Mouse (Mus musculus) neural tube, embryonic 15.5 days (tissue): ENCODE results near the gene Tsnaxip1. TPM values are rescaled to one million over a fixed set of nuclear protein-coding genes. Genes with fewer than 3 reads are reported as not detected.

Experiments used
- ATAC-seq: fragments of 200-750 bp; cut with Nextera tagmentation; 2 replicates; pipeline ENCODE4 v1.8.0; 2017; ENCODE audit warnings: mild to moderate bottlenecking, moderate TSS enrichment, moderate library complexity; ENCODE audit not compliant: low FRiP score
- H3K27ac ChIP-seq: fragments of 300-500 bp; sonication (generic); replicated peaks from 2 replicates; pipeline ENCODE4 v1.5.1; 2015; ENCODE audit warnings: mild to moderate bottlenecking, inconsistent platforms
- H3K27me3 ChIP-seq: fragments of 300-500 bp; sonication (generic); replicated peaks from 2 replicates; pipeline ENCODE4 v1.6.1; 2015; ENCODE audit warnings: inconsistent platforms
- H3K36me3 ChIP-seq: fragments of 300-500 bp; sonication (generic); 2 replicates; pipeline ENCODE4 v1.6.1; 2015; ENCODE audit warnings: inconsistent platforms
- H3K4me1 ChIP-seq: fragments of 300-500 bp; sonication (generic); 2 replicates; pipeline ENCODE4 v1.6.1; 2015; ENCODE audit warnings: inconsistent platforms
- H3K4me2 ChIP-seq: fragments of 300-500 bp; sonication (generic); 2 replicates; pipeline ENCODE4 v1.6.1; 2015; ENCODE audit warnings: inconsistent platforms, mild to moderate bottlenecking, moderate library complexity
- H3K4me3 ChIP-seq: fragments of 300-500 bp; sonication (generic); replicated peaks from 2 replicates; pipeline ENCODE4 v1.5.1; 2015; ENCODE audit warnings: mild to moderate bottlenecking, inconsistent platforms
- H3K9ac ChIP-seq: fragments of 300-500 bp; sonication (generic); replicated peaks from 2 replicates; pipeline ENCODE4 v1.6.1; 2015; ENCODE audit warnings: mild to moderate bottlenecking, inconsistent platforms
- H3K9me3 ChIP-seq: fragments of 300-500 bp; sonication (generic); replicated peaks from 2 replicates; pipeline ENCODE4 v1.6.1; 2016; ENCODE audit warnings: inconsistent platforms
- WGBS: fragments of 180-500 bp; shearing (Covaris S2); methylation state at CpG from one replicate; pipeline ENCODE4 v1.1.7; 2015; ENCODE audit warnings: mixed read lengths; 5-methylcytosine and 5-hydroxymethylcytosine counted together
- polyA plus RNA-seq: library from polyadenylated mRNA; unstranded; fragments of >200 nt; fragmentation: Nextera tagmentation; extraction: Ambion mirVana; gene quantifications from 2 replicates; pipeline ENCODE4 v1.2.1, GENCODE M21; 2015

Tsnaxip1 gene
- polyA plus RNA-seq, 1 experiment from 2014 or later = 0.47 TPM

- Histone ChIP-seq H3K9ac (no peak overlapping the region), H3K4me3 (no peak overlapping the region), H3K36me3 (peaks cover 12% of the 10 kb centered on the region), H3K4me1 (peaks cover 15% of the 10 kb centered on the region), H3K4me2 (no peak overlapping the region), H3K27me3 (no peaks in the 10 kb centered on the region), H3K9me3 (no peaks in the 10 kb centered on the region), H3K27ac (no peak overlapping the region)
- 90% methylated on average over 6 of the region's 6 CpGs for WGBS
- no peak for ATAC-seq
Measured at GRCm38 (mm10) chr8:105801153-105801904, 26.2 kb upstream of the Tsnaxip1 start.

GRCm38 (mm10) chr8:105804797-105805196, 22.7 kb upstream of the Tsnaxip1 start:
- Histone ChIP-seq H3K4me1 (peaks cover 17% of the 10 kb centered on the region), H3K27me3 (no peaks in the 10 kb centered on the region), H3K4me3 (no peak overlapping the region), H3K9me3 (no peaks in the 10 kb centered on the region), H3K27ac (no peak overlapping the region), H3K4me2 (no peak overlapping the region), H3K36me3 (peaks cover 14% of the 10 kb centered on the region), H3K9ac (no peak overlapping the region)
- WGBS = 94% methylated on average over 7 of the region's 7 CpGs
- no peak for ATAC-seq

GRCm38 (mm10) chr8:105805346-105805745, 22.2 kb upstream of the Tsnaxip1 start:
- no peak overlapping the region for H3K4me3 ChIP-seq
- no peak overlapping the region for H3K9ac ChIP-seq
- H3K27me3 ChIP-seq = no peaks in the 10 kb centered on the region
- H3K27ac ChIP-seq = peak overlapping the region; percentile 2; the same call in 1 of the 2 replicates
- ATAC-seq = no peak
- H3K36me3 ChIP-seq = peaks cover 14% of the 10 kb centered on the region
- peaks cover 17% of the 10 kb centered on the region for H3K4me1 ChIP-seq
- 54% methylated on average over 3 of the region's 3 CpGs for WGBS
- H3K4me2 ChIP-seq = no peak overlapping the region
- no peaks in the 10 kb centered on the region for H3K9me3 ChIP-seq

- WGBS = 82% methylated on average over 1 of the region's 1 CpGs
- Histone ChIP-seq H3K4me1 (peaks cover 17% of the 10 kb centered on the region), H3K36me3 (peaks cover 14% of the 10 kb centered on the region), H3K27me3 (no peaks in the 10 kb centered on the region), H3K4me2 (no peak overlapping the region), H3K9ac (no peak overlapping the region), H3K4me3 (no peak overlapping the region), H3K27ac (no peak overlapping the region), H3K9me3 (no peaks in the 10 kb centered on the region)
- no peak for ATAC-seq
Measured at GRCm38 (mm10) chr8:105805964-105806363, 21.6 kb upstream of the Tsnaxip1 start.

- ATAC-seq = no peak
- H3K9me3 ChIP-seq = no peaks in the 10 kb centered on the region
- no peak overlapping the region for H3K27ac ChIP-seq
- no peaks in the 10 kb centered on the region for H3K27me3 ChIP-seq
- H3K9ac ChIP-seq = no peak overlapping the region
- H3K4me2 ChIP-seq = no peak overlapping the region
- H3K36me3 ChIP-seq = peaks cover 17% of the 10 kb centered on the region
- WGBS = 78% methylated on average over 5 of the region's 5 CpGs
- no peak overlapping the region for H3K4me3 ChIP-seq
- H3K4me1 ChIP-seq = peaks cover 26% of the 10 kb centered on the region
Measured at GRCm38 (mm10) chr8:105807766-105808165, 19.8 kb upstream of the Tsnaxip1 start.

- Histone ChIP-seq H3K9me3 (no peaks in the 10 kb centered on the region), H3K27ac (no peak overlapping the region), H3K9ac (no peak overlapping the region), H3K27me3 (no peaks in the 10 kb centered on the region), H3K4me1 (peaks cover 26% of the 10 kb centered on the region), H3K4me3 (no peak overlapping the region), H3K36me3 (peaks cover 15% of the 10 kb centered on the region), H3K4me2 (no peak overlapping the region)
- WGBS = 95% methylated on average over 2 of the region's 2 CpGs
- no peak for ATAC-seq
Measured at GRCm38 (mm10) chr8:105808480-105808879, 19.1 kb upstream of the Tsnaxip1 start.

GRCm38 (mm10) chr8:105810245-105810786, 17.2 kb upstream of the Tsnaxip1 start:
- Histone ChIP-seq H3K36me3 (peaks cover 10% of the 10 kb centered on the region; the same call in 1 of the 2 replicates), H3K9ac (no peak overlapping the region), H3K4me3 (no peak overlapping the region), H3K27ac (no peak overlapping the region), H3K27me3 (no peaks in the 10 kb centered on the region), H3K4me1 (peaks cover 25% of the 10 kb centered on the region), H3K4me2 (no peak overlapping the region), H3K9me3 (no peaks in the 10 kb centered on the region)
- ATAC-seq = no peak
- 84% methylated on average over 6 of the region's 6 CpGs for WGBS

GRCm38 (mm10) chr8:105811061-105811460, 16.5 kb upstream of the Tsnaxip1 start:
- WGBS = 80% methylated on average over 10 of the region's 10 CpGs
- ATAC-seq = no peak
- Histone ChIP-seq H3K36me3 (peaks cover 9% of the 10 kb centered on the region; the same call in 1 of the 2 replicates), H3K27ac (no peak overlapping the region), H3K4me3 (no peak overlapping the region), H3K9ac (no peak overlapping the region), H3K9me3 (no peaks in the 10 kb centered on the region), H3K4me1 (peaks cover 19% of the 10 kb centered on the region; the same call in 1 of the 2 replicates), H3K27me3 (no peaks in the 10 kb centered on the region), H3K4me2 (no peak overlapping the region)

- no peaks in the 10 kb centered on the region for H3K9me3 ChIP-seq
- H3K4me1 ChIP-seq = peaks cover 19% of the 10 kb centered on the region; the same call in 1 of the 2 replicates
- ATAC-seq = no peak
- WGBS = 81% methylated on average over 3 of the region's 3 CpGs
- no peak overlapping the region for H3K27ac ChIP-seq
- H3K9ac ChIP-seq = no peak overlapping the region
- no peak overlapping the region for H3K4me3 ChIP-seq
- H3K36me3 ChIP-seq = peaks cover 9% of the 10 kb centered on the region; the same call in 1 of the 2 replicates
- no peaks in the 10 kb centered on the region for H3K27me3 ChIP-seq
- no peak overlapping the region for H3K4me2 ChIP-seq
Measured at GRCm38 (mm10) chr8:105811543-105811942, 16.0 kb upstream of the Tsnaxip1 start.

- no peak for ATAC-seq
- WGBS = 89% methylated on average over 5 of the region's 5 CpGs
- H3K9ac ChIP-seq = no peak overlapping the region
Measured at GRCm38 (mm10) chr8:105812511-105812910, 15.0 kb upstream of the Tsnaxip1 start.

GRCm38 (mm10) chr8:105813241-105813640, 14.3 kb upstream of the Tsnaxip1 start:
- no peak overlapping the region for H3K27ac ChIP-seq
- H3K4me2 ChIP-seq = no peak overlapping the region

More at GRCm38 (mm10) chr8:105812511-105812910, 15.0 kb upstream of the Tsnaxip1 start:
- H3K27ac ChIP-seq = no peak overlapping the region
- peaks cover 9% of the 10 kb centered on the region; the same call in 1 of the 2 replicates for H3K36me3 ChIP-seq
- H3K4me1 ChIP-seq = peaks cover 19% of the 10 kb centered on the region; the same call in 1 of the 2 replicates
- H3K9me3 ChIP-seq = no peaks in the 10 kb centered on the region
- H3K27me3 ChIP-seq = no peaks in the 10 kb centered on the region
- H3K4me2 ChIP-seq = no peak overlapping the region
- no peak overlapping the region for H3K4me3 ChIP-seq

GRCm38 (mm10) chr8:105819659-105820058, 7.9 kb upstream of the Tsnaxip1 start:
- ATAC-seq = no peak
- H3K9me3 ChIP-seq = no peaks in the 10 kb centered on the region
- no peak overlapping the region for H3K9ac ChIP-seq
- H3K36me3 ChIP-seq = peaks cover 38% of the 10 kb centered on the region
- H3K4me2 ChIP-seq = no peak overlapping the region
- no peak overlapping the region for H3K4me3 ChIP-seq
- no peaks in the 10 kb centered on the region for H3K27me3 ChIP-seq
- no peak overlapping the region for H3K27ac ChIP-seq
- 95% methylated on average over 3 of the region's 3 CpGs for WGBS
- H3K4me1 ChIP-seq = peaks cover 14% of the 10 kb centered on the region

More at GRCm38 (mm10) chr8:105813241-105813640, 14.3 kb upstream of the Tsnaxip1 start:
- peaks cover 14% of the 10 kb centered on the region; the same call in 1 of the 2 replicates for H3K4me1 ChIP-seq
- peaks cover 12% of the 10 kb centered on the region; the same call in 1 of the 2 replicates for H3K36me3 ChIP-seq
- H3K4me3 ChIP-seq = no peak overlapping the region
- WGBS = 95% methylated on average over 6 of the region's 6 CpGs
- H3K9ac ChIP-seq = no peak overlapping the region
- ATAC-seq = no peak
- no peaks in the 10 kb centered on the region for H3K9me3 ChIP-seq
- no peaks in the 10 kb centered on the region for H3K27me3 ChIP-seq
